Mouse (Mus musculus): ENCODE data around the gene Grsf1.

Grsf1 gene

GRCm38 (mm10) chr5:88675443-88676387, at the start of gene Grsf1:
Gene Grsf1, minus strand, starts transcription at chr5:88676171.
- peak; percentile 90 for DNase-seq (ENCODE audit: low read depth, low spot score)

DNA sequence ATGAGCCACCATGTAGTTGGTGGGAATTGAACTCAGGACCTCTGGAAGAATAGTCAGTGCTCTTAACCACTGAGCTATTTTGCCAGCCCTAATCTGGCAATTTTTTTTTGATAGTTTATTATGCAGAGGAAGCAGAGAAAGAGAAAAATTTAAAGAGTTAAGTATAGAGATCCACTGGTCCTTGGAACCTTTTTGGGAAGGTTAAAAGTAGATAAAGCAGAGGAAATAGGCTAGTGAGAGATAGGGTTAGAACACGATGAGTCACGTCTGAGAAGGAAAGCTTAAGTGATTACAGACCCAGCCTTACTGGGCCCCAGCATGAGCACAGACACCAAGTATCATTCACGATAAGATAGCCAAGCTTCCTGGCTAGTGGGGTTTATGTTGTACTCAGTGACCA, 48.1 kb upstream of the Grsf1 start:
- DNase-seq (ENCODE audit: low read depth, low spot score): no peak

- no peak for DNase-seq (ENCODE audit: low read depth, low spot score)
Observed at GRCm38 (mm10) chr5:88722213-88722600, 46.2 kb upstream of the Grsf1 start.

- no peak for DNase-seq (ENCODE audit: low read depth, low spot score)
Observed at GRCm38 (mm10) chr5:88721565-88722212, 45.7 kb upstream of the Grsf1 start.

DNA sequence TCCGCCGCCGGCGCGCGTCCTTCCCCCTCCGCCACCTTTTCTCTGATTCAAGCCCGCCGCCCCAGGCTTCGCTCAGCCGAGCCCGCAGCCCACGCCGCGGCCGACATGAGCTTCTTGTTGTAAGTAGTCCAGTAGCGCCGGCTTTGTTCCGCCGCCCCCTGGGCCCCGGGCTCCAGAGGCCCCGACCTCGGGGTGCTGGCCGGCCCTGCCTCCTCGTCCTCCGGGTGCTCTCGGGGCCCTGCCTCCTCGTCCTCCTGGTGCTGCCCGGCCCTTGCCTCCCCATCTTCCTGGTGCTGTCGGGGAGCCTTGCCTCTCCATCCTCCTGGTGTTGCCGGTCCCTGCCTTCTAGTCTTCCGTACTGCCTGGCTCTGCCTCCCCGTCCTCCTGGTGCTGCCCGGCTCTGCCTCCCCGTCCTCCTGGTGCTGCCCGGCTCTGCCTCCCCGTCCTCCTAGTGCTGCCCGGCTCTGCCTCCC, 45.1 kb upstream of the Grsf1 start:
- DNase-seq (ENCODE audit: low read depth, low spot score): no peak

- DNase-seq (ENCODE audit: low read depth, low spot score): peak; percentile 93
Observed at GRCm38 (mm10) chr5:88720116-88721002, 44.4 kb upstream of the Grsf1 start, which contains the start of gene Mob1b. Gene Mob1b, plus strand, starts transcription at chr5:88720855.

GRCm38 (mm10) chr5:88716983-88717382, 41.0 kb upstream of the Grsf1 start:
- no peak for DNase-seq (ENCODE audit: low read depth, low spot score)

DNA sequence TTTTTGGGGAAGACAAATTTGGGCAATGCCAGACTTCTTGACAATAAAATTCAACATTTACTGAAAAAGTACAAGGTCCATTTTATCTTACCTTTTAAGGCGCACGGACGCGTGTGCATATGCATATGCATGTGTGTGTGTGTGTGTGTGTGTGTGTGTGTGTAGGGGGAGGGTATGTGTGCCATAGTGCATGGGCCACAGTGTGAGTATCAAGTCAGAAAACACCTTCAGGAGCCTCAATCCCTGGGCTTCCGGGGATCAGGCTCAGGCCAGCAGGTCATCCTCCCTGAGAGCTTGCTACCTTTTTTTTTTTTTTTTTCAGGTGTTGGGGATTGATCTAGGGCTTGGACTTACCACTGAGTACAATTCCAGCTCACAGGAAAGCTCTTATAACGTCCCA, 36.4 kb upstream of the Grsf1 start:
- no peak for DNase-seq (ENCODE audit: low read depth, low spot score)

DNA sequence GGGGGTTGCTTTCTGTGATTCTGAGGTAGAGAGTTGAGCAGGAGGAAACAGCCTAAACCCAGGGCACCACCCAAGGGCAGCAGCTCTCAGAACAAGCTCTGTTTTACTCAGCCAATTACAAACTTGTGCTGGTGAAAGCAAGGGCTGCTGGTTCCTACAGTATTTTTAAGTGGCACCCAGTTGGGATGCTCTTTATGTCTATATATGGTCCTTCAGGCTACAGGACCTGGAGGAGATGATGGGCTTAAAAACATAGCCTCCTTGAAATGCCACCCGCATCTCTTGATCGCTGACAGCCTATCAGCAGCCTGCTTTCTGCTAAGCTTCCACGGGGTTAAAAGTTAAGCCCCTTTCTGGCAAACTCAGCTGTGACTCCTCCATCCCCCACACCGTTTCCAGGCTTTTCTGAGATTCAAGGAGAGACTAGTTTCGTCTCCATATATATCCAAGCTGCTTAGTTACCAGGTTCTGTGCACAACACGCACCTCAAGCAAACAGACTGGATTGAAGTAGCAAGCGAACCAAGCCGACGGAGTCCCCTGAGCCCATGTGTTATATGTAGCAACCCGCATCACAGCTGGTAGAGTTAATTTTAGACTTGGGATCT, 35.8 kb upstream of the Grsf1 start:
- peak; percentile 60 for DNase-seq (ENCODE audit: low read depth, low spot score)

DNA sequence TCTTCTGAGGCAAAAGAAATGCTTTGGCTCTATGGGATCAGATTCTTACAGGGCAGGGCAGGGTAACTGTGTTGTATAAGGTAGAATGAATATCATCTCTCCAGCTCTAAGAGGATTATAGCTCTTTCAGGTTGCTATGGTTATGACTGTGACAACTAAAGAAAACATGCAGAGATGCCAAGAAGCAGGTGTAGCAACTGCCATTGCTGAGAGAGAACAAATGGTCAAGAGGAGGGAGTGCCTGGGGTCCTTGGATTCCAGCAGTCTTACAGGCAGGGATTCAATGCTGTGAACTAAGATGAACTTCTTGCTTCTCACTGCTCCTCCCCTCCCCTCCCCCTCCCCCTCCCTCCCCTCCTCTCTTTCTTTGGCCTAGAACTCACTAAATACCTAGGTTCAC, 35.2 kb upstream of the Grsf1 start:
- DNase-seq (ENCODE audit: low read depth, low spot score): peak; percentile 34

DNA sequence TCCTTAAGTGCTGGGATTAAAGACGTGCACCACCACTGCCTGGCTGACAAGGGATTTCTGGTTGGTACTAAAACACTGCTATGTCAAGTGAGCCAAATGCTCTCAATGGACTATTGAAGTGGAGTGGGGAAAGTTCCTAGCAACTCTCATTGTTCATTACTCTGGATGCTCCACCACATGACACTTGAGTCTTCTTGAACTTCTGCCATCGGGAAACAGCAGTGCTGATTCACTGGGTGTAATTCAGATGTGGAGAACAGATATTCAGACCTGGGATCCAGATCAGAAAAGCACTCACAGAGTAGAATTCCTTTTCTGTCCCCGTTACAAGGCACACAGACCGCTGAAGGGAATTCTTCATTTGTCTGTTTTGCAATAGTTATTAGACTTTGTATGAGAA, 27.6 kb upstream of the Grsf1 start:
- no peak for DNase-seq (ENCODE audit: low read depth, low spot score)

DNA sequence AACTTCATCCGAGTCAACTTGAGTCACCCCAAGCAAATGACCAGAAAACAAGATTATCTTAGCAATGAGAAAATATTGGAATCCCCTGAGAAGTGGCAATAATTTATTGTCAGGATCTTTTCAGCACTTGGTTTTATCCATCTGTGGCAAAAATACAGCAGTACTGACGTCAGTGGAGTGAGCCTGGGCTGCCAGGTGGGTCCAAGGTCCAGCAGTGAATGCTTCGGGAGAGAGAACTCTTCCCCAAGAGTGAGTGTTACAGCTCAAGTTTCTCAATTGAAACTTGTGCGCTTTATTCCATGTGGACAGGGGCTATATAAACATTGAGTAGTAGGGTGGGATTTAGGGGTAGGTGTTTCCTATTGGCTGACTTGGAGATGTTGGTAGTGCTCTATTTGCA, 26.1 kb upstream of the Grsf1 start:
- DNase-seq (ENCODE audit: low read depth, low spot score): no peak

DNA sequence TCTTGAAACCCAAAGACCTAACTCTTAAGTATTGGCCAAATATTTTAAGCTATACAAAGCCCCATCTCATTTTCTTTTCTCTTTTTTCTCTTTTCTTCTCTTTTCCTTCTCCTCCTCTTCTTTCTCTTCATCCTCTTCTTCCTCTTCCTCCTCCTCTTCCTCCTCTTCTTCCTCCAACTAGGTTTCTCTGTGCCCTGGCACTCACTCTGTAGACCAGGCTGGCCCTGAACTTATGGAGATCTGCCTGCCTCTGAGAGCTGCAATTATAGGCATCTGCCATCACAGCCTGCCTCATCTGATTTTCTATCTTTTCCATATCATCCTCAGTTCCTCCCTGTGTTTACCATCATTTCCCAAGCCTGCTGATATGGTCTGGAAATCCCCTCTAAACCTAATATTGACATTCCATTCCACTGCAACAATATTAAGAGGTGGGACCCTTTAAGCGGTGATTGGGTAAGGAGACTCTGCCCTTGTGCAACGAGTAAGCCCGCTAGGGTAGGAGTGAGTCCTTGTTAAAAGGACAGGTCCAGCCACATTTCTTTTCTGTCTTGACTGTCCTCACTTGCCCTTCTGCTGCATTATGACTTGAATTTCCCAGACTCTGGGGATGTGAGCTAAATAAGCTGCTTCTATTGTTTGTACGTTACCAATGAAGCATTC, 23.4 kb upstream of the Grsf1 start:
- DNase-seq (ENCODE audit: low read depth, low spot score): no peak

GRCm38 (mm10) chr5:88697291-88697690, 21.3 kb upstream of the Grsf1 start:
- no peak for DNase-seq (ENCODE audit: low read depth, low spot score)

- peak; percentile 48 for DNase-seq (ENCODE audit: low read depth, low spot score)
Observed at GRCm38 (mm10) chr5:88693057-88693456, 17.1 kb upstream of the Grsf1 start.

DNA sequence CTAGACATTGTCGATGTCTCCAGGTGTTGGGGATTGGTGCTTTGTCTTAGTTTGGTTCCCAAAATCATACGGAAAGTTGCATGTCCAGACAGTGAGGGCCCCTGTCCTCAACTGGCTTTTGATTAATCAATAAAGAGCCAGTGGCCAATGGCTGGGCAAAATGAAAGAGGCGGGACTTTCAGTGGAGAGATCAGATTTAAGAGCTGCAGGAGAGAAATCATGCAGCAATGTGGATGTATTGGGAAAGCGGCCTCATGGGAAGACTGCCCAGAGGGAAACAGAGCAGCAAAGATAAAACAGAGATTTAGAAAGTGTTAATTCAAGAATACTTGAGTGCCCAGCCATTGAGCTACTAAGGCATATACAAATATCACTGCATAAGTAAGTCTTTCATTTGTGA, 16.6 kb upstream of the Grsf1 start:
- DNase-seq (ENCODE audit: low read depth, low spot score): no peak

- DNase-seq (ENCODE audit: low read depth, low spot score): no peak
Observed at GRCm38 (mm10) chr5:88691506-88692095, 15.6 kb upstream of the Grsf1 start.

GRCm38 (mm10) chr5:88690681-88691505, 14.9 kb upstream of the Grsf1 start:
- no peak for DNase-seq (ENCODE audit: low read depth, low spot score)

GRCm38 (mm10) chr5:88689279-88689938, 13.4 kb upstream of the Grsf1 start:
- DNase-seq (ENCODE audit: low read depth, low spot score): peak; percentile 76
